Mouse (Mus musculus) MEL (cell line): ENCODE data around the gene Naa80. TPM values are rescaled to one million over a fixed set of nuclear protein-coding genes. Genes with fewer than 3 reads are reported as not detected.

Experiments
- DNase-seq: peaks from one replicate; pipeline ENCODE4 v3.0.0; 2011; ENCODE audit warnings: low read depth, low spot score
- H3K27ac ChIP-seq: 2 replicates; pipeline ENCODE4 v1.5.1; 2012; ENCODE audit warnings: low read depth, mild to moderate bottlenecking, control low read depth, low read length, moderate library complexity; ENCODE audit not compliant: control insufficient read depth
- H3K27me3 ChIP-seq, 2 experiments: fragments of 150-350 bp in 1 of 2; sonication (generic) in 1 of 2; 2 replicates each; pipeline ENCODE4 v1.6.1; 2012; ENCODE audit warnings: low read length in 2 of 2, mild to moderate bottlenecking in 2 of 2, improper control_type of control experiment in 1 of 2, moderate library complexity in 1 of 2; ENCODE audit not compliant: insufficient read depth in 2 of 2, control insufficient read depth in 1 of 2
- H3K36me3 ChIP-seq, 2 experiments: 2 replicates each; pipeline ENCODE4 v1.6.1; 2012 to 2014; ENCODE audit warnings: low read length in 2 of 2, improper control_type of control experiment in 1 of 2, inconsistent platforms in 1 of 2, mild to moderate bottlenecking in 1 of 2; ENCODE audit not compliant: insufficient read depth in 2 of 2, control insufficient read depth in 1 of 2
- H3K4me1 ChIP-seq, 2 experiments: fragments of 150-350 bp in 1 of 2; sonication (generic) in 1 of 2; 2 replicates each; pipeline ENCODE4 v1.6.1; 2012; ENCODE audit warnings: low read length in 2 of 2, improper control_type of control experiment in 1 of 2, mild to moderate bottlenecking in 1 of 2; ENCODE audit not compliant: insufficient read depth in 2 of 2, control insufficient read depth in 1 of 2
- H3K4me3 ChIP-seq, 2 experiments: fragments of 150-350 bp in 1 of 2; sonication (generic) in 1 of 2; 2 replicates each; pipeline ENCODE4 v1.5.1; 2012; ENCODE audit warnings: low read depth in 2 of 2, low read length in 2 of 2, mild to moderate bottlenecking in 2 of 2, moderate library complexity in 2 of 2, control low read depth in 1 of 2, improper control_type of control experiment in 1 of 2; ENCODE audit not compliant: control insufficient read depth in 1 of 2, insufficient read depth in 1 of 2
- H3K79me2 ChIP-seq: 2 replicates; pipeline ENCODE4 v1.6.1; 2012; ENCODE audit warnings: mild to moderate bottlenecking, low read length, moderate library complexity; ENCODE audit not compliant: control insufficient read depth, poor library complexity, insufficient read depth
- H3K9ac ChIP-seq: 2 replicates; pipeline ENCODE4 v1.6.1; 2012; ENCODE audit warnings: low read depth, mild to moderate bottlenecking, control low read depth, low read length, moderate library complexity; ENCODE audit not compliant: control insufficient read depth, poor library complexity, severe bottlenecking
- H3K9me3 ChIP-seq: fragments of 150-350 bp; sonication (generic); replicated peaks from 2 replicates; pipeline ENCODE4 v1.6.1; 2012; ENCODE audit warnings: mild to moderate bottlenecking, low read length, improper control_type of control experiment, moderate library complexity; ENCODE audit not compliant: insufficient read depth
- CHD1 ChIP-seq: IDR thresholded peaks from 2 replicates; pipeline ENCODE4 v1.6.1; 2012; ENCODE audit warnings: low read depth, mild to moderate bottlenecking, inconsistent platforms, low read length, improper control_type of control experiment
- CHD2 ChIP-seq: IDR thresholded peaks from 2 replicates; pipeline ENCODE4 v1.6.1; 2011; ENCODE audit warnings: low read length, improper control_type of control experiment
- E2F4 ChIP-seq: IDR thresholded peaks from 2 replicates; pipeline ENCODE4 v1.6.1; 2011; ENCODE audit warnings: low read depth, low read length, improper control_type of control experiment, borderline replicate concordance
- ELF1 ChIP-seq: IDR thresholded peaks from 2 replicates; pipeline ENCODE4 v1.6.1; 2014; ENCODE audit warnings: low read depth, mild to moderate bottlenecking, inconsistent platforms, low read length, improper control_type of control experiment, moderate library complexity
- EP300 ChIP-seq, 2 experiments: IDR thresholded peaks; 2 replicates each; pipeline ENCODE4 v1.6.1; 2011; ENCODE audit warnings: improper control_type of control experiment in 2 of 2, low read length in 2 of 2, low read depth in 1 of 2, mild to moderate bottlenecking in 1 of 2
- ETS1 ChIP-seq: IDR thresholded peaks from 2 replicates; pipeline ENCODE4 v1.6.1; 2012; ENCODE audit warnings: low read depth, mild to moderate bottlenecking, inconsistent platforms, low read length, improper control_type of control experiment, moderate library complexity
- GABPA ChIP-seq: IDR thresholded peaks from 2 replicates; pipeline ENCODE4 v1.6.1; 2012; ENCODE audit warnings: low read depth, mild to moderate bottlenecking, inconsistent platforms, low read length, improper control_type of control experiment, moderate library complexity
- JUND ChIP-seq: IDR thresholded peaks from 2 replicates; pipeline ENCODE4 v1.6.1; 2011; ENCODE audit warnings: low read depth, mild to moderate bottlenecking, improper control_type of control experiment, low read length
- KAT2A ChIP-seq: conservative IDR thresholded peaks from 2 replicates; pipeline ENCODE4 v1.6.1; 2012; ENCODE audit warnings: low read depth, low read length, improper control_type of control experiment, inconsistent platforms
- MAFK ChIP-seq: IDR thresholded peaks from 2 replicates; pipeline ENCODE4 v1.6.1; 2011; ENCODE audit warnings: low read depth, mild to moderate bottlenecking, low read length, improper control_type of control experiment, borderline replicate concordance
- MAZ ChIP-seq: IDR thresholded peaks from 2 replicates; pipeline ENCODE4 v1.6.1; 2012; ENCODE audit warnings: low read depth, mild to moderate bottlenecking, inconsistent platforms, low read length, improper control_type of control experiment
- MEF2A ChIP-seq: IDR thresholded peaks from 2 replicates; pipeline ENCODE4 v1.6.1; 2014; ENCODE audit warnings: low read depth, mild to moderate bottlenecking, inconsistent platforms, low read length, improper control_type of control experiment; ENCODE audit not compliant: poor library complexity, insufficient replicate concordance, severe bottlenecking; ENCODE audit errors: extremely low read depth
- MYB ChIP-seq: IDR thresholded peaks from 2 replicates; pipeline ENCODE4 v1.6.1; 2011; ENCODE audit warnings: mild to moderate bottlenecking, low read depth, low read length, improper control_type of control experiment
- MYC ChIP-seq: IDR thresholded peaks from 2 replicates; pipeline ENCODE4 v1.6.1; 2011; ENCODE audit warnings: low read depth, mild to moderate bottlenecking, low read length, improper control_type of control experiment, moderate library complexity
- POLR2A ChIP-seq, 2 experiments: IDR thresholded peaks; 2 replicates each; pipeline ENCODE4 v1.6.1; 2011 to 2012; ENCODE audit warnings: low read length in 2 of 2, mild to moderate bottlenecking in 2 of 2, control low read depth in 1 of 2, improper control_type of control experiment in 1 of 2, low read depth in 1 of 2, moderate library complexity in 1 of 2; ENCODE audit not compliant: control insufficient read depth in 1 of 2, insufficient read depth in 1 of 2, poor library complexity in 1 of 2
- POLR2AphosphoS2 ChIP-seq: IDR thresholded peaks from 2 replicates; pipeline ENCODE4 v1.6.1; 2011; ENCODE audit warnings: low read length, improper control_type of control experiment
- RCOR1 ChIP-seq: IDR thresholded peaks from 2 replicates; pipeline ENCODE4 v1.6.1; 2012; ENCODE audit warnings: low read depth, mild to moderate bottlenecking, inconsistent platforms, low read length, improper control_type of control experiment
- TCF12 ChIP-seq: IDR thresholded peaks from 2 replicates; pipeline ENCODE4 v1.6.1; 2014; ENCODE audit warnings: low read depth, mild to moderate bottlenecking, inconsistent platforms, low read length, improper control_type of control experiment, moderate library complexity
- UBTF ChIP-seq: IDR thresholded peaks from 2 replicates; pipeline ENCODE4 v1.6.1; 2012; ENCODE audit warnings: low read depth, mild to moderate bottlenecking, inconsistent platforms, low read length, improper control_type of control experiment, moderate library complexity, borderline replicate concordance; ENCODE audit not compliant: insufficient read depth
- ZC3H11A ChIP-seq: IDR thresholded peaks from 2 replicates; pipeline ENCODE4 v1.6.1; 2012; ENCODE audit warnings: low read depth, mild to moderate bottlenecking, inconsistent platforms, low read length, improper control_type of control experiment
- polyA plus RNA-seq, 2 experiments: library from polyadenylated mRNA; stranded (reverse) in 1 of 2; unstranded in 1 of 2; fragments of >175 nt in 1 of 2; fragments of >200 nt in 1 of 2; gene quantifications; 2 replicates each; pipeline versions ENCODE4 v1.2.1 to v1.2.4; 2012; ENCODE audit warnings: low replicate concordance in 2 of 2, low read depth in 1 of 2; ENCODE audit not compliant: insufficient read length in 2 of 2, insufficient read depth in 1 of 2, missing spikeins in 1 of 2
- total RNA-seq: library from RNA; depleted of rRNA; stranded (reverse); fragments of 300-350 nt; gene quantifications from 2 replicates; pipeline ENCODE4 v1.2.3, GENCODE M21; 2012

Gene Naa80
- total and polyA plus RNA-seq, 3 experiments = 14.3 to 74.0 TPM; not detected in 1

- Histone ChIP-seq H3K9me3 (no peaks in the 10 kb centered on the region), H3K27me3 (no peaks in the 10 kb centered on the region), H3K36me3 (peaks cover 0 to 1% of the 10 kb centered on the region in 2 experiments; a peak in 1 of 4 replicates), H3K4me3 (no peak overlapping the region), H3K27ac (no peak overlapping the region), H3K4me1 (peaks cover 0 to 4% of the 10 kb centered on the region in 2 experiments; a peak in 1 of 4 replicates), H3K79me2 (no peaks in the 10 kb centered on the region), H3K9ac (no peak overlapping the region)
- no peak for DNase-seq
- TF ChIP-seq MYC (0 out of 2 replicates have a peak, but pooled peaks have one; percentile 29), ETS1 (no peak), POLR2AphosphoS2 (peak; percentile 77), MAFK (no peak), POLR2A (IDR thresholded peaks at IDR 0.05; ENCODE audit: control insufficient read depth in 1 of 2, insufficient read depth in 1 of 2, low read depth in 1 of 2, low read length in 2 of 2, poor library complexity in 1 of 2) (peak in 1 of 2 experiments; percentile 50; a peak in 1 of 4 replicates)
These were observed 18.2 kb downstream of the Naa80 start for GRCm38 (mm10) chr9:107596619-107597569.

- H3K9me3 ChIP-seq = no peaks in the 10 kb centered on the region
- H3K79me2 ChIP-seq = no peaks in the 10 kb centered on the region; the same call in 1 of the 2 replicates
- H3K9ac ChIP-seq = no peak overlapping the region
- H3K36me3 ChIP-seq = peaks cover 0 to 6% of the 10 kb centered on the region in 2 experiments; a peak in 3 of 4 replicates
- no peak overlapping the region for H3K4me3 ChIP-seq
- no peak overlapping the region for H3K27ac ChIP-seq
- TF ChIP-seq CHD2 (no peak), UBTF (no peak), MEF2A (no peak), JUND (no peak), CHD1 (no peak)
- H3K4me1 ChIP-seq = peaks cover 0 to 15% of the 10 kb centered on the region in 2 experiments; a peak in 2 of 4 replicates
- H3K27me3 ChIP-seq = no peaks in the 10 kb centered on the region
- DNase-seq = no peak
These were observed 19.7 kb downstream of the Naa80 start for GRCm38 (mm10) chr9:107598385-107598784.

- H3K27ac ChIP-seq = no peak overlapping the region
- H3K79me2 ChIP-seq = no peaks in the 10 kb centered on the region; the same call in 1 of the 2 replicates
- TF ChIP-seq MAZ (no peak), ELF1 (no peak), MYC (no peak), KAT2A (no peak), ZC3H11A (no peak), TCF12 (no peak), RCOR1 (no peak), MYB (no peak), EP300 (IDR thresholded peaks at IDR 0.05; ENCODE audit: low read depth in 1 of 2, low read length in 2 of 2) (no peak), CHD2 (no peak), MAFK (no peak), GABPA (no peak), MEF2A (no peak), ETS1 (no peak), E2F4 (no peak)
- H3K4me3 ChIP-seq = no peak overlapping the region
- no peaks in the 10 kb centered on the region for H3K27me3 ChIP-seq
- H3K9me3 ChIP-seq = no peaks in the 10 kb centered on the region
- no peak for DNase-seq
- H3K4me1 ChIP-seq = peaks cover 0 to 18% of the 10 kb centered on the region in 2 experiments; a peak in 2 of 4 replicates
- H3K36me3 ChIP-seq = peaks cover 0 to 6% of the 10 kb centered on the region in 2 experiments; a peak in 3 of 4 replicates
- H3K9ac ChIP-seq = no peak overlapping the region
These were observed 20.7 kb downstream of the Naa80 start for GRCm38 (mm10) chr9:107599433-107599832.
